In the genomic region with DNA sequence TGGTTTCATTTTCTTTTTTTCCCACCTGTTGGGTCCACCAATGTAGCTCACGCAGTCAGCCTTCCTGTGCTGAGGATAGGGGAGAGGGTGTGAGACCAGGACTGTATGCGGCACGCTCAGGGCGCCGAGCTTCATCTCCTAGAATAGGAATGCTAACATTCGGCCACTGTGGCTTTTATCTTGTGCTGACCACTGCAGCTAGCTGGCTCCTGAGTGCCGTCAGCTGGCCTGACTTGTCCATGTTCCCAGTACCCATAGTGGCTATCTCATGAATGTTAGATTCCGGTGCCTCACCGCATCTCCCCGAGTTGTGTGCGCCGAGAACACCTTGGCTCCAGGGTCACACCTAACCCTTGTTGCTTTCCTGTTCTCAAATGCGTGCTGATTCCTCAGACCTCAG, we compare ENCODE assay signal across 18 mouse cellular contexts.
DNase-seq lines count a peak whose midpoint lies in the region; ATAC-seq and TF ChIP-seq lines count a peak whose summit lies in the region.
"Had no signal": no experiment of that assay in that cellular context is flagged by ENCODE, and none has a peak within 500 bp of the region (broad histone marks: within the 10 kb centered on the region; RNA-seq: fewer than 3 reads in every experiment).

No protein-coding gene starts in this region.

- peak overlapping the region; percentile 95 for H3K27ac ChIP-seq in lung, embryonic 16.5 days (ENCODE audit: low read length)
- H3K27ac ChIP-seq in heart, embryonic 16.5 days (ENCODE audit: low read length): peak overlapping the region; percentile 9; the same call in 1 of the 2 replicates
- peak overlapping the region; percentile 97 for H3K27ac ChIP-seq in stomach, embryonic 16.5 days (ENCODE audit: low read length)
- no peak overlapping the region for H3K27ac ChIP-seq in hindbrain, postnatal 0 days
- H3K27ac ChIP-seq: midbrain, embryonic 12.5 days had no signal

- H3K36me3 ChIP-seq in lung, embryonic 16.5 days (ENCODE audit: control insufficient read depth, insufficient read depth, low read length): no peaks in the 10 kb centered on the region
- no peaks in the 10 kb centered on the region for H3K36me3 ChIP-seq in heart, embryonic 16.5 days (ENCODE audit: control insufficient read depth, insufficient read depth)
- H3K36me3 ChIP-seq in stomach, embryonic 16.5 days (ENCODE audit: control insufficient read depth, insufficient read depth, low read length): no peaks in the 10 kb centered on the region
- no peaks in the 10 kb centered on the region for H3K36me3 ChIP-seq in hindbrain, postnatal 0 days (ENCODE audit: insufficient read depth, low read length)
- H3K36me3 ChIP-seq: G1E; midbrain, embryonic 12.5 days; neural tube, embryonic 13.5 days had no signal

- TF ChIP-seq CTCF in hindbrain, postnatal 0 days (IDR thresholded peaks at IDR 0.05; ENCODE audit: low read depth): no peak

- peak; percentile 27 to 30 for DNase-seq in heart, adult 18-20 months
- no peak for DNase-seq in heart, adult 8-10 months (ENCODE audit: low spot score)
- DNase-seq in lung, postnatal 25 days (ENCODE audit: low spot score): no peak
- DNase-seq in thymus, postnatal 36 days: no peak
- DNase-seq in hindbrain, postnatal 0 days (ENCODE audit: low spot score): no peak
- DNase-seq: adrenal gland, postnatal 36 days; kidney, adult 9 months; layer of hippocampus, adult 9-11 months; liver, postnatal 0 days; retina, postnatal 1 day; thymus, postnatal 14 days had no signal

- ATAC-seq in lung, embryonic 16.5 days (ENCODE audit: low read depth): no peak
- ATAC-seq in heart, embryonic 16.5 days (replicated peaks; ENCODE audit: extremely low read depth, insufficient read depth, low FRiP score): no peak
- ATAC-seq in stomach, embryonic 16.5 days (ENCODE audit: insufficient read depth, low FRiP score): no peak
- no peak for ATAC-seq in hindbrain, postnatal 0 days
- ATAC-seq: liver, postnatal 0 days had no signal

- peaks cover 38% of the 10 kb centered on the region for H3K4me1 ChIP-seq in lung, embryonic 16.5 days (replicated peaks; ENCODE audit: control insufficient read depth, insufficient read depth, low read length)
- H3K4me1 ChIP-seq in heart, embryonic 16.5 days (ENCODE audit: control insufficient read depth, insufficient read depth, low read length): peaks cover 35% of the 10 kb centered on the region
- H3K4me1 ChIP-seq in stomach, embryonic 16.5 days (ENCODE audit: control insufficient read depth, insufficient read depth, low read length): peaks cover 50% of the 10 kb centered on the region
- H3K4me1 ChIP-seq in hindbrain, postnatal 0 days (ENCODE audit: insufficient read depth, low read length): peaks cover 26% of the 10 kb centered on the region

- 78% methylated on average over 13 of the region's 13 CpGs for WGBS in lung, embryonic 16.5 days
- 64% methylated on average over 13 of the region's 13 CpGs for WGBS in heart, embryonic 16.5 days
- WGBS in stomach, embryonic 16.5 days: 87% methylated on average over 13 of the region's 13 CpGs
- WGBS in hindbrain, postnatal 0 days: 85% methylated on average over 13 of the region's 13 CpGs

- no peaks in the 10 kb centered on the region for H3K27me3 ChIP-seq in lung, embryonic 16.5 days (ENCODE audit: control insufficient read depth, insufficient read depth, low read depth, low read length)
- H3K27me3 ChIP-seq in heart, embryonic 16.5 days (ENCODE audit: control insufficient read depth, insufficient read depth, low read length): no peaks in the 10 kb centered on the region
- no peaks in the 10 kb centered on the region for H3K27me3 ChIP-seq in stomach, embryonic 16.5 days (ENCODE audit: control insufficient read depth, insufficient read depth, low read length)
- H3K27me3 ChIP-seq in hindbrain, postnatal 0 days (ENCODE audit: insufficient read depth, low read length): no peaks in the 10 kb centered on the region
- H3K27me3 ChIP-seq: midbrain, embryonic 12.5 days; neural tube, embryonic 13.5 days had no signal

- H3K9me3 ChIP-seq in lung, embryonic 16.5 days (ENCODE audit: control insufficient read depth, low read length): no peaks in the 10 kb centered on the region
- H3K9me3 ChIP-seq in heart, embryonic 16.5 days (replicated peaks; ENCODE audit: control insufficient read depth, low read length): no peaks in the 10 kb centered on the region
- H3K9me3 ChIP-seq in stomach, embryonic 16.5 days (replicated peaks; ENCODE audit: control insufficient read depth, low read length): no peaks in the 10 kb centered on the region
- no peaks in the 10 kb centered on the region for H3K9me3 ChIP-seq in hindbrain, postnatal 0 days (ENCODE audit: low read length)
- H3K9me3 ChIP-seq: midbrain, embryonic 12.5 days; neural tube, embryonic 13.5 days had no signal

- no peak overlapping the region for H3K4me3 ChIP-seq in lung, embryonic 16.5 days (ENCODE audit: low read length)
- no peak overlapping the region for H3K4me3 ChIP-seq in heart, embryonic 16.5 days (ENCODE audit: low read length)
- no peak overlapping the region for H3K4me3 ChIP-seq in stomach, embryonic 16.5 days (replicated peaks; ENCODE audit: low read length)
- no peak overlapping the region for H3K4me3 ChIP-seq in hindbrain, postnatal 0 days (ENCODE audit: low read length)
- H3K4me3 ChIP-seq: erythroblast, embryonic 14.5 days; midbrain, embryonic 12.5 days; neural tube, embryonic 13.5 days had no signal

- H3K4me2 ChIP-seq in lung, embryonic 16.5 days (ENCODE audit: low read depth, low read length): no peak overlapping the region
- H3K4me2 ChIP-seq in heart, embryonic 16.5 days (ENCODE audit: low read depth, low read length): peak overlapping the region; percentile 4; the same call in 1 of the 2 replicates
- H3K4me2 ChIP-seq in stomach, embryonic 16.5 days (ENCODE audit: low read depth, low read length): no peak overlapping the region
- H3K4me2 ChIP-seq in hindbrain, postnatal 0 days (ENCODE audit: low read depth, low read length): no peak overlapping the region
- H3K4me2 ChIP-seq: midbrain, embryonic 12.5 days; neural tube, embryonic 13.5 days had no signal

- peak overlapping the region; percentile 29; the same call in 1 of the 2 replicates for H3K9ac ChIP-seq in lung, embryonic 16.5 days (ENCODE audit: low read length)
- no peak overlapping the region for H3K9ac ChIP-seq in heart, embryonic 16.5 days (ENCODE audit: low read length)
- H3K9ac ChIP-seq in stomach, embryonic 16.5 days (ENCODE audit: low read length): peak overlapping the region; percentile 27; the same call in 1 of the 2 replicates
- no peak overlapping the region for H3K9ac ChIP-seq in hindbrain, postnatal 0 days (replicated peaks; ENCODE audit: low read length)
- H3K9ac ChIP-seq: liver, postnatal 0 days; midbrain, embryonic 12.5 days; neural tube, embryonic 13.5 days had no signal

Comparison
In these comparisons a context has a peak if more than half of its experiments do, and no peak if none do; other contexts are left out.
1. DNase-seq: peak in heart, adult 18-20 months (2 of 2); none in heart, adult 8-10 months (single experiment), lung, postnatal 25 days (single experiment), thymus, postnatal 36 days (0 of 2) and hindbrain, postnatal 0 days (single experiment).
2. H3K9ac ChIP-seq: peak in lung, embryonic 16.5 days (single experiment) and stomach, embryonic 16.5 days (single experiment); none in heart, embryonic 16.5 days (single experiment) and hindbrain, postnatal 0 days (single experiment).